Mouse (Mus musculus) frontal cortex, postnatal 14 days (tissue): ENCODE data around the gene Gbx1.

Experiments used
- DNase-seq, 2 experiments: peaks; one replicate each; pipeline ENCODE4 v3.0.0; 2022; ENCODE audit warnings: low spot score in 2 of 2

Gene Gbx1

GRCm38 (mm10) chr5:24525360-24526189 lies 1.4 kb downstream of the Gbx1 start:
- DNase-seq = no peak

- no peak for DNase-seq
Observed at GRCm38 (mm10) chr5:24524522-24524921, 2.5 kb downstream of the Gbx1 start.

- no peak for DNase-seq
Observed at GRCm38 (mm10) chr5:24523806-24524205, 3.2 kb downstream of the Gbx1 start.

- DNase-seq = no peak
Observed at GRCm38 (mm10) chr5:24521366-24521765, 5.6 kb downstream of the Gbx1 start.

GRCm38 (mm10) chr5:24512271-24512670 lies 14.7 kb downstream of the Gbx1 start:
- no peak for DNase-seq

GRCm38 (mm10) chr5:24510635-24511034 lies 16.4 kb downstream of the Gbx1 start:
- no peak for DNase-seq

- DNase-seq = no peak
Observed at GRCm38 (mm10) chr5:24508406-24508805, 18.6 kb downstream of the Gbx1 start.

GRCm38 (mm10) chr5:24505513-24505912 lies 21.5 kb downstream of the Gbx1 start:
- no peak for DNase-seq

GRCm38 (mm10) chr5:24502786-24503185 lies 24.2 kb downstream of the Gbx1 start:
- DNase-seq = no peak

GRCm38 (mm10) chr5:24500851-24501250 lies 26.2 kb downstream of the Gbx1 start:
- no peak for DNase-seq

GRCm38 (mm10) chr5:24499113-24499512 lies 27.9 kb downstream of the Gbx1 start:
- no peak for DNase-seq

- DNase-seq = no peak
Observed at GRCm38 (mm10) chr5:24497526-24497925, 29.5 kb downstream of the Gbx1 start.

GRCm38 (mm10) chr5:24496756-24497155 lies 30.2 kb downstream of the Gbx1 start:
- DNase-seq = no peak

GRCm38 (mm10) chr5:24495019-24495418 lies 32.0 kb downstream of the Gbx1 start:
- DNase-seq = no peak

- no peak for DNase-seq
Observed at GRCm38 (mm10) chr5:24492546-24493285, 34.3 kb downstream of the Gbx1 start.

- DNase-seq = no peak
Observed at GRCm38 (mm10) chr5:24490413-24490920, 36.5 kb downstream of the Gbx1 start.

- no peak for DNase-seq
Observed at GRCm38 (mm10) chr5:24486738-24487137, 40.3 kb downstream of the Gbx1 start.

GRCm38 (mm10) chr5:24486097-24486496 lies 40.9 kb downstream of the Gbx1 start:
- DNase-seq = peak; percentile 71 to 87

- no peak for DNase-seq
Observed at GRCm38 (mm10) chr5:24484963-24485362, 42.0 kb downstream of the Gbx1 start.

- DNase-seq = peak; percentile 51 to 56
Observed at GRCm38 (mm10) chr5:24483326-24483725, 43.7 kb downstream of the Gbx1 start.

GRCm38 (mm10) chr5:24482247-24483079 lies 44.5 kb downstream of the Gbx1 start:
- DNase-seq = no peak

GRCm38 (mm10) chr5:24481647-24482046 lies 45.4 kb downstream of the Gbx1 start:
- DNase-seq = peak in 1 of 2 experiments; percentile 55
